In the genomic region with DNA sequence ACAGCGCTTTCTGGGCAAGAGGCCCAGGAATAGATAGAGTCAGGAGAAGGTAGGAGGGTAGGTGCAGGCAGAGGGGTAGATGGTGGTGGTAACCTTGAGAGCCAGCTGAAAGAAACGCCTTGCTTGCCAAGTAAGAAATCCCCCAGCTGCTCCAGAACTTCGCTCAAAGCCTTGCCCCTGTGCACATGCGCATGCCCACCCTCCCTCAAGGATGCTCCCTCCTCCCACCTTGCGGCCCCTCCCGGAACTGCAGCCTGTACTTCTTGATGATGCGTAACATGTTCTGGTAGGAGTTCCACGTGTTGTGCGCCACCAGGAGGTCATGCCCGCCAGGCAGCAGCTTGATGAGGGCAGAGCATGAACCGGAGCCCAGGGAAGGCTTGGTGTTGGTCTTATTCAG, we compare ENCODE assay signal across 11 mouse cellular contexts. TPM values are rescaled to one million over a fixed set of nuclear protein-coding genes. Genes with fewer than 3 reads are reported as not detected.
DNase-seq lines count a peak whose midpoint lies in the region; ATAC-seq and TF ChIP-seq lines count a peak whose summit lies in the region.
"Had no signal": no experiment of that assay in that cellular context is flagged by ENCODE, and none has a peak within 500 bp of the region (broad histone marks: within the 10 kb centered on the region; RNA-seq: fewer than 3 reads in every experiment).

No protein-coding gene starts in this region.

- H3K4me3 ChIP-seq in kidney, adult 2 months (ENCODE audit: insufficient read depth, low read depth, low read length): no peak overlapping the region
- H3K4me3 ChIP-seq in embryonic fibroblast, embryonic 13.5 days (ENCODE audit: insufficient read depth, low read length): no peak overlapping the region
- H3K4me3 ChIP-seq: heart, embryonic 12.5 days; limb, embryonic 13.5 days; neural tube, embryonic 13.5 days had no signal

- DNase-seq in adrenal gland, postnatal 25 days: peak; percentile 35
- DNase-seq in adrenal gland, postnatal 4 days (ENCODE audit: low spot score in 2 of 2): no peak
- DNase-seq in kidney, adult 2 months: peak; percentile 33
- DNase-seq in kidney, adult 9 months: no peak
- DNase-seq in A20 (ENCODE audit: low read depth, low spot score): peak; percentile 75
- DNase-seq in T-cell, adult 2 months (ENCODE audit: low spot score): no peak

- WGBS in kidney, adult 2 months: 71% methylated on average over 11 of the region's 11 CpGs

- no peaks in the 10 kb centered on the region for H3K27me3 ChIP-seq in kidney, adult 2 months (replicated peaks; ENCODE audit: control insufficient read depth, insufficient read depth, low read length)
- H3K27me3 ChIP-seq: heart, embryonic 12.5 days; limb, embryonic 13.5 days; neural tube, embryonic 13.5 days had no signal

- no peak; the same call in 1 of the 2 replicates for TF ChIP-seq CTCF in kidney, adult 2 months (conservative IDR thresholded peaks at IDR 0.05; ENCODE audit: insufficient read depth, insufficient read length, low read depth, low read length)
- TF ChIP-seq CTCF in embryonic fibroblast, embryonic 13.5 days (IDR thresholded peaks at IDR 0.05; ENCODE audit: borderline replicate concordance, insufficient read depth, low read length): peak; percentile 29; the same call in 1 of the 2 replicates

- ATAC-seq in activated CD4-positive, CD25-positive, alpha-beta regulatory T cell, adult 4 months: no peak

- no peak overlapping the region for H3K27ac ChIP-seq in kidney, adult 2 months (ENCODE audit: insufficient read depth, low read depth, low read length)
- H3K27ac ChIP-seq in embryonic fibroblast, embryonic 13.5 days (ENCODE audit: insufficient read depth, low read length): no peak overlapping the region
- H3K27ac ChIP-seq: limb, embryonic 13.5 days; neural tube, embryonic 13.5 days had no signal

- no peaks in the 10 kb centered on the region for H3K36me3 ChIP-seq in kidney, adult 2 months (ENCODE audit: control insufficient read depth, insufficient read depth, low read length)

- 0 out of 2 replicates have a peak, but pooled peaks cover 5% of the 10 kb centered on the region for H3K4me1 ChIP-seq in kidney, adult 2 months (ENCODE audit: control insufficient read depth, insufficient read depth, low read length)
- H3K4me1 ChIP-seq in embryonic fibroblast, embryonic 13.5 days (ENCODE audit: control insufficient read depth, insufficient read depth, low read length): no peaks in the 10 kb centered on the region
- H3K4me1 ChIP-seq: limb, embryonic 13.5 days had no signal

- no peak for TF ChIP-seq POLR2A in kidney, adult 2 months (IDR thresholded peaks at IDR 0.05; ENCODE audit: low read depth, low read length)
- no peak for TF ChIP-seq POLR2A in embryonic fibroblast, embryonic 13.5 days (IDR thresholded peaks at IDR 0.05; ENCODE audit: low read depth, low read length)

RNA-seq across cellular contexts. Expression of gene Plbd2, which starts 11.0 kb away (rescaled TPM):
- 76.4 and 93.3 TPM in 2 replicates for total RNA-seq in adrenal gland, postnatal 25 days (2021)
- total RNA-seq in adrenal gland, postnatal 4 days (2021): 10 to 100 TPM; 70.5 to 77.5 TPM
- 48.1 and 49.3 TPM in 2 replicates for polyA plus RNA-seq in kidney, adult 2 months (2012; rRNA removed)
- 41.4 and 50.2 TPM in 2 replicates for polyA plus RNA-seq in embryonic fibroblast, embryonic 13.5 days (2011; ENCODE audit: insufficient read length, low read depth, missing spikeins)
- polyA plus RNA-seq in activated CD4-positive, CD25-positive, alpha-beta regulatory T cell, adult 4 months (2017; shearing (Covaris generic)): 1 to 10 TPM; 3.8 to 4.7 TPM

RNA-seq across cellular contexts. Expression of gene Sds, which starts 16.1 kb away (rescaled TPM):
- 2.9 TPM in 1 of 2 replicates, not detected in the other for total RNA-seq in adrenal gland, postnatal 25 days (2021)
- total RNA-seq in adrenal gland, postnatal 4 days (2021): 1 to 10 TPM in 1 of 2 experiments, not detected in 1; 1.8 TPM
- not detected in 2 replicates for polyA plus RNA-seq in kidney, adult 2 months (2012; rRNA removed)
- not detected in 2 replicates for polyA plus RNA-seq in embryonic fibroblast, embryonic 13.5 days (2011; ENCODE audit: insufficient read length, low read depth, missing spikeins)
- polyA plus RNA-seq in activated CD4-positive, CD25-positive, alpha-beta regulatory T cell, adult 4 months (2017; shearing (Covaris generic)): not detected
- polyA plus RNA-seq: heart, embryonic 12.5 days; limb, embryonic 13.5 days; neural tube, embryonic 13.5 days had no signal

RNA-seq across cellular contexts. Expression of gene Slc8b1, which starts 18.5 kb away (rescaled TPM):
- 34.5 and 55.3 TPM in 2 replicates for total RNA-seq in adrenal gland, postnatal 25 days (2021)
- total RNA-seq in adrenal gland, postnatal 4 days (2021): 10 to 100 TPM; 29.6 to 31.7 TPM
- 23.0 and 25.8 TPM in 2 replicates for polyA plus RNA-seq in kidney, adult 2 months (2012; rRNA removed)
- 5.8 and 7.6 TPM in 2 replicates for polyA plus RNA-seq in embryonic fibroblast, embryonic 13.5 days (2011; ENCODE audit: insufficient read length, low read depth, missing spikeins)
- 1 to 10 TPM; 4.7 to 7.2 TPM for polyA plus RNA-seq in activated CD4-positive, CD25-positive, alpha-beta regulatory T cell, adult 4 months (2017; shearing (Covaris generic))

RNA-seq across cellular contexts. Expression of gene Sdsl, which starts 19.8 kb away (rescaled TPM):
- total RNA-seq in adrenal gland, postnatal 25 days (2021): 65.0 and 99.0 TPM in 2 replicates
- total RNA-seq in adrenal gland, postnatal 4 days (2021): 10 to 100 TPM; 61.7 to 63.9 TPM
- polyA plus RNA-seq in kidney, adult 2 months (2012; rRNA removed): 9.9 and 10.0 TPM in 2 replicates
- 1.2 and 1.8 TPM in 2 replicates for polyA plus RNA-seq in embryonic fibroblast, embryonic 13.5 days (2011; ENCODE audit: insufficient read length, low read depth, missing spikeins)
- polyA plus RNA-seq in activated CD4-positive, CD25-positive, alpha-beta regulatory T cell, adult 4 months (2017; shearing (Covaris generic)): not detected

Comparison
In these comparisons a context has a peak if more than half of its experiments do, and no peak if none do; other contexts are left out.
1. DNase-seq: peak in adrenal gland, postnatal 25 days (single experiment), kidney, adult 2 months (single experiment) and A20 (single experiment); none in adrenal gland, postnatal 4 days (0 of 2), kidney, adult 9 months (single experiment) and T-cell, adult 2 months (single experiment).